Mouse (Mus musculus) gonadal fat pad, adult 2 months (tissue): ENCODE data around the gene Srarp. TPM values are rescaled to one million over a fixed set of nuclear protein-coding genes. Genes with fewer than 3 reads are reported as not detected.

Experiments used
- DNase-seq: peaks from one replicate; pipeline ENCODE4 v3.0.0-alpha.2; 2012; ENCODE audit warnings: low read depth
- polyA plus RNA-seq: library from polyadenylated mRNA; depleted of rRNA; stranded (reverse); fragments of >200 nt; gene quantifications from 2 replicates; pipeline ENCODE4 v1.2.3, GENCODE M21; 2012; rRNA removed

Srarp gene
- polyA plus RNA-seq, 1 experiment = 1.3 TPM

GRCm38 (mm10) chr4:141389366-141390150 lies 46.3 kb downstream of the Srarp start:
- no peak for DNase-seq

DNA sequence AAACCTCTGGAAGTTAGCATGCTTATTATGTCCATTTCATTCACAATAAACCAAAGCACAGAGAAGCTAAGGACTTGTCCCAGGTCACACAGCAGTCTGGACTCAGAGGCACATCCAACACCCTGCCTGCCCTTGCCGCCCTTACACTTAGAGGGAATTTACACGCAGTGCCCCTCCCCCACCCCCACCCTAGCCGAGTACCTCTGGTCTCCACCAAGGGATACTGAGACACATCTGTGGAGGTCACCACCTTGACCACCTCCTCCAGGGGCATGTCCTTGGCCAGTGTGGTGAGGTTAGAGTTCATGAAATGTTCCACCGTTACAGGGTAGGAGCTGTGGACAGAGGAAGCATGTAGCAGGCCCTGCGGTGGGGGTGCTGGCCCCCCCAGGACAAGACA lies 48.0 kb downstream of the Srarp start:
- no peak for DNase-seq

DNA sequence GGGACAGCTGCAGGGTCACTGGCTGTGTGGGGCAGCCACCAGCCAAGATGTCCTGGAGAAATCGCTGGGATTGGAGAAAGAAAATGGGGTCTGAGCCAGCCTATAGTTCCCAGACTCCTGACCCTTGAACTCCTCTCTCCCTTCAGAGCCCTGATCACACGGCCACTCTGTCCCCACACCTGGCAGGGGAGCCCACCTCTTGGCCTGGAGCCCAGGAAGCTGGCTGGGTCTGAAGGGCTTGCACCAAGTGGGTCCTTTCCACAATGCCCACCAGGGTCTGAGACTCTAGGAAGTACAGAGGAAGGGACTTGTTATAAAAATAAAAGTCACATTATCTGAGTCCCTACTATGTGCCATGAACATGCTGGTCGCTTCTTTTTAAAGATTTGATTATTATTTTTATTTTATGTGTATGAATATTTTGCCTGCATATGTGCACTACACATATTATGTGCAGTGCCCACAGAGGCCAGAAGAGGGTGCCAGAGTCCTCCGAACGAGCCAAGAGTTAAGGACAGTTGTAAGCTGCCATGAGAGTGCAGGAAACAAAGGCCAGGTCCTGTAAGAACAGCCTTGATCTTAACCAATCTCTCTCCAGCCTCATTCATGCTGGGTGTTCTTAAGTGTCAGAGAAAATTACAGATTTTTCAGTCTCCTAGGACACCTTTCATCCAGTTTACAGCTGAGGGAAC lies 48.7 kb downstream of the Srarp start:
- DNase-seq = no peak

- DNase-seq = no peak
Measured at GRCm38 (mm10) chr4:141386150-141386549, 49.8 kb downstream of the Srarp start.

- DNase-seq = no peak
Measured at GRCm38 (mm10) chr4:141385275-141385674, 50.6 kb downstream of the Srarp start.

Other genes with a start within 250 kb of the Srarp start
- 1.2 and 1.7 TPM in 2 replicates for gene Rsg1, start 222.1 kb downstream of the Srarp start, polyA plus RNA-seq
- gene Arhgef19, start 196.6 kb downstream of the Srarp start, polyA plus RNA-seq = 4.5 and 4.6 TPM in 2 replicates
- 5.9 and 8.3 TPM in 2 replicates for gene Epha2, start 134.9 kb downstream of the Srarp start, polyA plus RNA-seq
- gene Fam131c, start 67.9 kb downstream of the Srarp start, polyA plus RNA-seq = 1.2 and 1.3 TPM in 2 replicates
- gene Clcnka, start 37.4 kb downstream of the Srarp start, polyA plus RNA-seq = 0.31 and 1.3 TPM in 2 replicates
- 11.5 and 14.2 TPM in 2 replicates for gene Clcnkb, start 20.1 kb downstream of the Srarp start, polyA plus RNA-seq
- 9.6 and 14.1 TPM in 2 replicates for gene Hspb7, start 15.3 kb downstream of the Srarp start, polyA plus RNA-seq
- 23.8 and 30.0 TPM in 2 replicates for gene Zbtb17, start 8.5 kb upstream of the Srarp start, polyA plus RNA-seq
- 6.9 and 13.5 TPM in 2 replicates for gene Spen, start 102.5 kb upstream of the Srarp start, polyA plus RNA-seq
- 35.0 and 35.2 TPM in 2 replicates for gene Fblim1, start 170.0 kb upstream of the Srarp start, polyA plus RNA-seq
- gene Tmem82, start 182.5 kb upstream of the Srarp start, polyA plus RNA-seq = 0.46 and 0.92 TPM in 2 replicates
- 1.0 and 1.1 TPM in 2 replicates for gene Slc25a34, start 187.7 kb upstream of the Srarp start, polyA plus RNA-seq
- gene Plekhm2, start 228.8 kb upstream of the Srarp start, polyA plus RNA-seq = 54.2 and 58.2 TPM in 2 replicates
- 9.6 and 12.1 TPM in 2 replicates for gene Rsc1a1, start 249.5 kb upstream of the Srarp start, polyA plus RNA-seq